Mouse (Mus musculus): ENCODE measurements around the gene Grik5.

The Grik5 gene

GRCm38 (mm10) chr7:25035916-25036315 is 36.2 kb downstream of the Grik5 start:
- in situ Hi-C loops (cut with MboI; ENCODE audit: low sequenced_read_pairs), result no loop called here

- in situ Hi-C loops (cut with MboI; ENCODE audit: low sequenced_read_pairs), result no loop called here
Measured at GRCm38 (mm10) chr7:25034796-25035195, 37.4 kb downstream of the Grik5 start.

GRCm38 (mm10) chr7:25031528-25031927 is 40.6 kb downstream of the Grik5 start:
- in situ Hi-C loops (cut with MboI; ENCODE audit: low sequenced_read_pairs), result no loop called here

- in situ Hi-C loops (cut with MboI; ENCODE audit: low sequenced_read_pairs), result no loop called here
Measured at GRCm38 (mm10) chr7:25030032-25030753, 42.0 kb downstream of the Grik5 start.

- in situ Hi-C loops (cut with MboI; ENCODE audit: low sequenced_read_pairs), result no loop called here
Measured at GRCm38 (mm10) chr7:25026452-25026851, 45.7 kb downstream of the Grik5 start.

GRCm38 (mm10) chr7:25025855-25026439 is 46.2 kb downstream of the Grik5 start:
- in situ Hi-C loops (cut with MboI; ENCODE audit: low sequenced_read_pairs), result no loop called here

GRCm38 (mm10) chr7:25011592-25011991 is 60.6 kb downstream of the Grik5 start:
- in situ Hi-C loops (cut with MboI; ENCODE audit: low sequenced_read_pairs), result no loop called here

- in situ Hi-C loops (cut with MboI; ENCODE audit: low sequenced_read_pairs), result no loop called here
Measured at GRCm38 (mm10) chr7:25010090-25010913, 61.8 kb downstream of the Grik5 start.

- in situ Hi-C loops (cut with MboI; ENCODE audit: low sequenced_read_pairs), result no loop called here
Measured at GRCm38 (mm10) chr7:25009099-25009700, 62.9 kb downstream of the Grik5 start.

GRCm38 (mm10) chr7:25008635-25009034 is 63.5 kb downstream of the Grik5 start:
- in situ Hi-C loops (cut with MboI; ENCODE audit: low sequenced_read_pairs), result no loop called here

GRCm38 (mm10) chr7:25007609-25008374 is 64.4 kb downstream of the Grik5 start:
- in situ Hi-C loops (cut with MboI; ENCODE audit: low sequenced_read_pairs), result no loop called here

GRCm38 (mm10) chr7:25006586-25007364 is 65.4 kb downstream of the Grik5 start:
- in situ Hi-C loops (cut with MboI; ENCODE audit: low sequenced_read_pairs), result no loop called here

GRCm38 (mm10) chr7:25006171-25006570 is 66.0 kb downstream of the Grik5 start:
- in situ Hi-C loops (cut with MboI; ENCODE audit: low sequenced_read_pairs), result no loop called here

GRCm38 (mm10) chr7:25005421-25006065 is 66.6 kb downstream of the Grik5 start, which contains the start of gene Atp1a3:
Atp1a3 (minus strand) TSS chr7:25005958.
- in situ Hi-C loops (cut with MboI; ENCODE audit: low sequenced_read_pairs), result no loop called here

- in situ Hi-C loops (cut with MboI; ENCODE audit: low sequenced_read_pairs), result no loop called here
Measured at GRCm38 (mm10) chr7:25004806-25005205, 67.3 kb downstream of the Grik5 start.

- in situ Hi-C loops (cut with MboI; ENCODE audit: low sequenced_read_pairs), result no loop called here
Measured at GRCm38 (mm10) chr7:25003820-25004388, 68.2 kb downstream of the Grik5 start.

- in situ Hi-C loops (cut with MboI; ENCODE audit: low sequenced_read_pairs), result no loop called here
Measured at GRCm38 (mm10) chr7:25003291-25003690, 68.9 kb downstream of the Grik5 start.

- in situ Hi-C loops (cut with MboI; ENCODE audit: low sequenced_read_pairs), result no loop called here
Measured at GRCm38 (mm10) chr7:25000711-25001110, 71.4 kb downstream of the Grik5 start.

- in situ Hi-C loops (cut with MboI; ENCODE audit: low sequenced_read_pairs), result no loop called here
Measured at GRCm38 (mm10) chr7:25000211-25000610, 71.9 kb downstream of the Grik5 start.

Data from CH12F3 (cell line).